Mouse (Mus musculus) thymus, postnatal 14 days (tissue): ENCODE data around the gene Lnpep.
"Not testable (repeated sequence)": the region's sequence is repeated elsewhere in the genome, so short reads cannot be mapped to it uniquely, and the experiment has no call there.

Source experiments
- DNase-seq: peaks from one replicate; pipeline ENCODE4 v3.0.0; 2021

Gene Lnpep

DNA sequence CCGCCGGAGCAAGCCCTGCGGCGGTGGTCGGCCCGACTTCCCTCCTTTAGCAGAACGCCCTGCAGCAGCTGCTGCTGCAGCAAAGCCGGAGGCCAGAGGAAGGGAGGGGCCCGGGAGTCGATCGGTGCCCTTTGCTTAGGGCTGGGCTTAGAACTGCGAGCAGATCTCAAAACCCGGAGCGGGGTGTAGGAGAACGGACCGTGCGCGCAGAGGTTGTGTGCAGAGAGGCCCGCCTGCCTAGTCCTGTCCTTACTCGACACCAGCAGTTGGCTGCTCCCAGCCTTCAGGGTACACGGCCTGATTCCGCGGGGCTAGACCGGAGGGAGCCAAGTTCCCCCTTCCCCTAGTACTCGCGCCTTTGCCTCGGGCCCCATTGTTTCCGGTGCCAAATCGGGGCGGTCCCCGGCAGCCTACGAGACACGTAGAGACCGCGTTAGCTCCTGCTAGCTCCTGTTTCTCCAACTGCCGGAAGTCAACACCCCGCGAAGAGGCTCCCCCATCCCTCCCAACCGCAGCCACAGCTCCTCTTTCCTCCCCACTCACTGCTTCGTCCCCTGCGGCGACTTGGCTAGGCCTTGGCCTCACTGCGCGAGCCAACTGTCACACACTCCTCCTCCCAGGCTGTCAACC is at the start of gene Lnpep:
TSS of gene Lnpep (minus strand) at position 94 of the 630 bp plus-strand sequence.
- DNase-seq = peak; percentile 96

DNA sequence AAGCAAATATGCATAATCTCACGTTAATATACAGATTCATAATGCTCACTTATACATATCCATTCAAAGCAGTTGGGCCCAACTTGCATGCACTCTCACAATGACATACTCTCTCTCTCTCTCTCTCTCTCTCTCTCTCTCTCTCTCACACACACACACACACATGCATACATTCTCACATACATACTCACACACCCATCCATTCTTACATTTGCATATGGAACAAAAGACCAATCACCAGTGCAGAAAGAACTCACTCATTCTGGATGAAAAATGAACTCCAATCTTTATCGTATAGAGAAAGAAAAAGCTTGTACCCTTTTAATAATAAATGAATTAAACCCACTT is 31.0 kb upstream of the Lnpep start:
- no peak for DNase-seq

DNA sequence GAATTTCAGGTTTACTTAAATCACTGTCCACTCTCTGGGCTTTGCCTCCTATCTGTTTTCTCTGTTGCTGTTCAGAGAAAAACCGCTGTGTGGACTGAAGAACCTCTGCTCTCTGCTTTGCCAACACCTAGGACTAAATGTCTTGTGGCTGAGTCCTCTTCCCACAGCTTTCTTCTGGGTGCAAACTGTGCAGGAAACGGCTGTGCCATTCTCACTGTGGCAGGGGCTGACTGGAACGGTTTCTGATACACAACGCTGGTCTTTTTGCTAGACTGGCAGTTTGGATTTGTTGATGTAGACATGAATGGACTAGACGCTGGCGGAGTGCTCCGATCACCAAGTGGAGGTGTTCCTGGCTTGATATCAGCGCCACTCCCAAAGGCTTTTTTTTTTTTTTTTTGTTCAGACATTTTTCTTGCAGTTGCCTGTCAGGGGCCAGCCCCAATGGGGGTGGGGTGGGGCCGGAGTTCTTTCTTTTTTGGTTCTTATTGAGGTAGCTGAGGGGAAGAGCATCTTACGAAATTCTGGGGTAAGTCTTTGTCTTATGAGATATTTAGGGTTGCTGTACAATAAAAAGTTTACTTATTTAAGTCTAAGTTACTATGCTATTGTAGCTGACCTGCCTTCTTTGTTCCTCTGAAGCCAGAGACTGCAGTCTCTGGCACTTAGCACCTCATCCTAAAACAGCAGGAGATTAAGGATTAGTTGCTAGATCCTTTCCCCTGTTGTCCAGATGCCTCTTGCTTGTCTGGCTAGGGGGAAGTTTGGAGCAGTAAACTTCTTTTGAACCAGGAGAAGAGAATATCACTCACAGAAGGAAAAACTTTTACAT is 30.4 kb upstream of the Lnpep start:
- DNase-seq = peak; percentile 6

DNA sequence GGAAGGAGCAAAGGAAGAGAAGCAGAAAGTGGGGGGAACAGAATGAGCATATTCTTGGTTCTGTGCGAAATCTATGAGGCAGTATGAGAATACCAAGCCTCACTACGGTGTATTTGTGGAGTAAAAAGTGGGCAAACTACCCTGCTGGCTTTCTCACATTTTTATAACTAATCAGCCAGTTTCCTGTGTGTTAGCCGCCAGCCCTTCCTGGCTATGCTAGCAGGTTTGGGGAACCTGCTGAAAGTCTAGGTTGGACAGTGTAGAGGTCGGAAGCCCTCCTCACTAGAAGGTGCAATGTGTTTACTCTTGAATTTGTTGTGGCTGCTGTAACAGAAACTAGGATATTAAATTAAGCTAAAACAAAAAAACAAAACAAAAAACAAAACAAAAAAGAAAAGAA is 27.7 kb upstream of the Lnpep start:
- no peak for DNase-seq

DNA sequence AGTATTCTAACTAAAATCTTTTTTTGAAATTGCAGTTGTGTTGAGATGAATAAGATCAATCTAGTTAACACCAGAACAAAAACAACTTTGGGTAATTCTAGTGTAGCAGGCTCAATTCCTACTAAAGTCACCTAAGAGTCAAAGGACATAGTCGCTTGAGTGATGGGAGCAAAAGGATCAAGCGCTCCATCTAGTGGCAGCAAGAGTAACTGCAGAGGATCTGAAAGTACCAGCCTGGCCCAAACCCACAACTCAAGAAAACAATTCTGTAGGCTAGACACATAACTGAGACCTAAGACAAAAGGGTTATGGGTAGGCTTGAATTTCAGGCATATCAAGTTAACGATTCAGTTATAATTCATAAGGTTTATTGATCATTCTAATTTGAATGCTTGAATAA is 20.9 kb upstream of the Lnpep start:
- DNase-seq = peak; percentile 64

DNA sequence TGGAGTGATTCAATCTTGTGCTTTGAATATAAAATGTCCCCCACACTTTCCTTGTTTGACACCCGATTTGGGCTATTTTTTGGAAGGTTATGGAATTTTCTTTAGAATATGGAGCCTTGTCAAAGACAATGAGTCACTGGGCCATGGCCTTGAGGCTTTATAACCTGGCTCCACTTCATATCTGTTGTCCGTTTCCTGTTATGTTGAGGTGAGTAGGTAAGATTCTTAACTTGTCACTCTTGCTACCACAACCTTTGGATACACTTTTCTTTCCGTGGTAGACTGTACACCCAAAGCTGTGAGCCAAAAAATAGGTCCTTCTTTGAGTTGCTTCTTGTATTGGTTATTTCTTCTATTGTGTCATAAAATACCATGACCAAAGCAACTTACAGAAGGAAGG is 12.5 kb upstream of the Lnpep start:
- no peak for DNase-seq

DNA sequence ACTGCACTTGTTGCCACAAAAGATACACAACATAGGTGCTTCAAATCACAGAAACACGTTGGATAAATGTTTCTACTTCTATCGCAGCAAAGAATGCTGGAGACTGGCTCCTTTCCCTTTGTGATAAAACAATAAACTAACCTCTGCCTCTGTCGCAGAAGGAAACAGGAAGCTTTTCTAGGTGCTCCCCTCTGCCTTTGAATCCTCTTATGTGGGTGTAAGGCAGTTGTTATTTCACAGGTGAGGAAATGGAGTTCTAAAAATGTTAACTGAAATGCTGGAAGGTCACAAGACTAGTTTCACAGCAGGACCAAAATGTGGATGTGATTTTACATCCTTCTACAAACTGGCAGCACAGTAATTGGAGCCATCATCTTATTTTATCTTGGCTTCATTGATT is 11.3 kb upstream of the Lnpep start:
- peak; percentile 45 for DNase-seq

DNA sequence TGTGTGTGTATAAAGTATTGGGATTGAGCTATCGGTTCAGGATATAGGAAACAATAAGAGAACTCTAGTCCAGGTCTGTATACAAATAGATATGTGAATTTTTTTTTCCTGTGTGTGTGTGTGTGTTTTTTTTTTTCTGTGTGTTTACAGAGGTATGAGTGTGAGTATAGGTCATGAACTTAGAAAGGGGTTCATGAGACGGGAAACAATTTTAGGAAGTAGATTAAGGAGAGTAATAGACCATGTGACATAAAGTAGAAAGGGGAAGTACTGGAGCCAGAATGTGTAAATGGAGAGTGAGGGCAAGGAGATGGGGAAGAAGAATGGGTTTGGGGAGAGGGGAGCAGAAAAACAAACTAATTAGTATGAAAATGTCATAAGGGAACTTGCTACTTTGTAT is 9.2 kb upstream of the Lnpep start:
- no peak for DNase-seq

DNA sequence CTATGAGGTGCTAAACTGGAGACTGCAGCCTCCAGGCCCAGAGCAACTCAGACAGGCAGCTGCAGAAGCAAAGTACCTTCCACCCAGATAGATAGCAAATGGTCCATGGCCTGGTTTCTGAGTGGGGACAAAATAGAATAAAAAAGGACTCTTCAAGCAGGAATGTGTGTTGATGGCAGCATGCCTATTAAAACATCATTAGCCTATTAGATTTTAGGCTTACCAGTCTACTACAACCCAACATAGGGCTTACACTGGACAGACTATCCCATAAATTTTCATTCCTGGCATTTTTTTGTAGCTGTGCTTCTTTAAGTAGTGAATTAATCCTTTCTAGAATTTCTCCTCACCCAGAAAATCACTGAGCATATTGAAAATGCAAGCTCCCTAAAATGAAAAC is 7.1 kb upstream of the Lnpep start:
- DNase-seq = no peak

DNA sequence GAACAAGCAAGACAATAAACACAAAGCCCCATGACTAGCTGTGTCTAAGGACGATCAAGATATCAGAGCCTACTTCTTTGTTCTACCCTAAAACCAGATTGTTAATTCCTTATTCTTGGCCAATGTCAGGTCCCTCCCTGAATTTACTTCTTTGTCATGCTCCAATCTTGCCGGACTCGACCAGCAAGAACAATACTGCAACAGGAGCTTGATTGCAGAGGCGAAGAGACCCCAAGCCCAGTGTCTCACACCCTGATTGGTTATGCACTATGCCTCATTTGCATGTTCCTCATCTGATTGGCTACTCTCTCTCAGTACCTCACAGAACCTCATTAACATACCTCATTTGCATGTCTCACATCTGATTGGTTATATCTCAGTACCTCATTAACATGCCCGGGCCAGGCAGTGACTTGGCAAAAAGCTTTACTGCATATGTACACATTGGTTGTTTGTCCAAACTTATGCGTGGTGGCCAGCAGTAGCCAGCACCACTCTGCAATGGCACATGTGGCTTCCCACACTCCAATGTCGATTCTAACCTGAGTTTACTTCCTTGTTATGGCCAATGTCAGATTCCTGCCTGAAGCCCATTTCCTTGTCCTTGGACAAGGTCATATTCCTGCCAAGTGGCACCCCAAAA is 3.5 kb upstream of the Lnpep start:
- not testable (repeated sequence) for DNase-seq

DNA sequence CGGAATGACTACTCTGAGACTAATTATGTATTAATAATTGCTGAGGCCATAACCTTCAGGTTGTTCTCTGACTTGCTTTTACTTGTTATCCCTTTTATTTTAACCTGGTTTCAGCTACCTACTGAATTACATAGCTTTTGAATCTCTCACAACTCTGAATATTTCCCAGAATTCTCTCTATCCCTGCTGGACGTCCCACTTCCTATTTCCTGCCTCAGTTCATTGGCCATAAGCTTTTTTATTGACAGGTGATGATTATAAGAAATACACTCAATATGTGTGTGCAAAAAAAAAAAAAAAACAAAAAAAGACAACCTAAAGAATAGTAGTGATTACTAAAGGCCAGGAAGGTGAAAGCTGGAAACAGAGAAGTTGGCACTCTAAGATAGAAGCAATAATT is 2.7 kb upstream of the Lnpep start:
- DNase-seq = no peak

DNA sequence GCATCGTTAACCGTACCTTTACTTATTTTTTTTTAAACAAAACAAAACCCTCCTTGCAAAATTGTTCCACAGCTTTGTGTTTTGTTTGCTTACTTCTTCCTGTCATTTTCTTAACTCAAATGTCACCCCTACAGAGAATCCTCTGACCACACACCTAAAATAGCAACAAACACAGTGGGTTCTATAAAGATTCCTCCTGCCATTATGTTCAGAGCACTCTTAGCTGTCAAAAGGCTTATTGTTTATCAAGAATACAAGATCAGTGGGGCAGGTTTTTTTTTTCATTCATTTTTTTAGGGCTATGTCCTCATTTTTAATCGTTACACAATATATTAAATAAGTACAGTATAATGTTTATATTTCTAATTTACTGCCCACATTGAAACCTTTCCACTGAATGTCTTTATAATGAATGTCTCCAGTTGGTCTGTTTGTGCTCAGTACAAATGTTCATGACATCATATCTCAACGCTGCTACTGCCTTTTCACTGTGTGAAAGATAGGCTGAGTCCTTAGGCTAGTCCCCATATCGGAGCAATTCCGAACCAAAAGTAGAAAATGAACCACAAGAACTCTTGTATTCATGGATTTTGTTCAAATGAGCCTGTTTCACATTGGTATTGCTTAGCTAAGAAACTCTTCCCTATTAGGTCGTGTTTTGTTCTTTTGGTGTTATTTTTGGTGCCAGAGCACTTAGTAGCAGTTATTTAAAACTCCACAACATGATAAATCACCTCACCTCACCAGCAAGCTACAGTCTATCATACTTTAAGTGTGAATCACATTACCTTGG is 1.2 kb upstream of the Lnpep start:
- DNase-seq = no peak

DNA sequence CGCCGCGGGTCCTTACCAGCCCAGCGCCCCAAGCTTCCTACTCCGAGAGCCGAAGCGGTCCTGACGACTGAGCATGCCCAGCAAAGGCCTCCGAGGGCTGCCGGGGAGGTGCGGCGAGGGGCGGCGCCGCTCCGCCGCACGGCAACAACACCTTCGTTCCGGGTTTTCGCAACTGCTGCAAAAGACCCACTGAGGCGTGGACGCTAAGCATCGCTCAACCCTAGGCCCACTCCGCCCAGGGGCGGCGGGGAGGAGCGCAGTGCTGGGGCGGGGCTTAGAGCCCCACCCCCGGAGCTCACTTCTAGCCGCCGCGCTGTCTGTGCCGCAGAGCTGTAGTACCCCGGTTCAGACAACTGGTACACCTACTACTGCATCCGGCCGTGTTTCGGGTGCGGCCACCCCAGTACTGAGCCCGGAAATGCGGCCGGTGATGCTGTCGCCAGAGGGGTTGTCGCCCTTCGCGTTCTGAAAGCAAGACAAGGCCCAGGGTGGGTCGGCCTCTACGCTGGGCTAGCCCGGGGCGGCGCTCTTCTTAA is 361 bp downstream of the Lnpep start:
- peak; percentile 98 for DNase-seq

DNA sequence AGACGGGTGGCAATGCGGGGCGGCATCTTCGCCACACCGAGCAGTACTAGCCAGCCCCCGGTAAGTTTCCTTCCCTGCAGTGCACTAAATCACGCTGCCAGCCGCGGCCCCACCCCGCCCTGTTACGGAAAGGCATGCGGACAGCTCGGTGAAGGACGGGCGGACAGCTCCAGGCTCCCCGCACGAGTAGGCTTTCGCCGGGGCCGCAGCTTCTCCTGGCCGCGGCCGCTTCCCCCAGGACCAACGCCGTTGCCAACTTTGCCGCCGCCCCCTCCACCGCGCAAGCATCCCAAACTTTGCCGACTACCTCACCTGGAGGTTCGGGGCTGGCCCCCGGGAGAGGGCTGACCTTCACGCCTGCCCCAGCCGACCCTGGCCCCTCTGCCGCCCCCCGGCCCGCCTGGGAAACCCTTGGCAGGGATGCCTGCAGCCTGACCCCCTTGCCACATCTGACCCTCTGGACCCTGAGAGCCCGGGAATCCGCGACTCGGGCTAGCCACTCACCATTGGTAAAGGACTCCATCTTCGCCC is 895 bp downstream of the Lnpep start:
- peak; percentile 77 for DNase-seq

DNA sequence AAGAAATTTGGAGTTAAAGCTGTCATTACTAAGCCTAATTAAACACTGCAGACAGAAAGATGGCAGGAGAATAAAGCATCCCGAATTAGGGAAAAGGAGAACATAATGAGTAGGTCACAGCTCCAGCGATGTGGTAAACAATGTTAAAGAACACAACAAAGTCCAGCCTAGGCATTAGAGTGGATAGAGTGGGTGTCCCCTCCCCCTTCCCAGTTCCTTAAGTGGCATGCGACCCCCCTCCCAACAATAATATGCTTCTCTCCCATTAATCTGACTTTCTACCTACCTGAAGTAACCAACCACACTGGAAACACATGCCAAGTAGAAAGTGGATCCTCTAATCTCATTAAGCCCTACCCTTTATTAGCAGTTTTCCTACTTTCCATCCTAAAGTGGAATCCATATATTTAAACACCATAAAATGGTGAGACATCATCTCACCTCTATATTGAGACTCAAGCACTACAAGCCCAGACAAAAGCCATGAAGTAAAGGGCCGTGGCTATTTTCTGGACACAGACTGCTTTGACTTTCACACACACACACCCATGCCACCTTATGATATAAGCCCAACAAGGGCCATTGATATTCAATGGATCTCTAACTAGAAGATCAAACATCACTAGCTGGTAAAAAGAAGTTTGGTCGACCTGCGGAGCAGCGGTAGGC is 1.5 kb downstream of the Lnpep start:
- DNase-seq = no peak

DNA sequence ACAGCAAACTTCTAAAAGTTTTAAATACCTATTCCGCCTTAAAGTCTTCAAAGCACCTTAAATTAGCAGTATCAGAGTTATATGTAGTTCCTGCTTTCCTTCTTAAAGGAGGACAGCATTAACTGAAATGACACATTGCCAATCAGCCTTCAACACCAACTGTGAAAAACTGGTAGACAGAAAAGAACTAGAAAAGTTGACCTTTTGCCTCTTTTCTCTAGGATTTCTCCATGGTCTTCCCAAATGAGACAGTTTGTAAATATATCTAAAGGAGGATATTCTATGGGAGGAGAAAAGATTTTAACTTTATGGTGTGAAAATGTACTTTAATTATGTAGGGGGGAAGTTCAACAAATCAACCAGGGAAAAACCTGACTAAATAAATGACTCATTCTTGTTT is 2.3 kb downstream of the Lnpep start:
- no peak for DNase-seq

DNA sequence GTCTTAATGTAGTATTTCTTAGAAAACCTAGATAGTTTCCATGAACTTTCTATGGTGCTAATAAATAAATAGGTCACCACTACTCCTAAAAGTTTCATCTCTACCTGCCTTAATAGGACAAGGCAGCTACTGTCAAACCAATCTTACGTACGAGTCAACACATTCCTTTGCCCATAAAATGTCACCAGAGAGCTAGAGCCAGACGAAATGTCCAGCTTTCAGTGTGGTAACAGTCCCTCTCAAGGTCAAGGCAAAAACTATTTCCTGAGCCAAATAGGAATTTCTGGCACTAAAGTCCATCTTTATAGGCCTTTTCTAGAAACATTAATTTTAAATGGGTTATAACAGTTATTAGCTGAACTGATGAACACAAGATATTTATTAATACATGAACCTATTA is 3.3 kb downstream of the Lnpep start:
- no peak for DNase-seq

DNA sequence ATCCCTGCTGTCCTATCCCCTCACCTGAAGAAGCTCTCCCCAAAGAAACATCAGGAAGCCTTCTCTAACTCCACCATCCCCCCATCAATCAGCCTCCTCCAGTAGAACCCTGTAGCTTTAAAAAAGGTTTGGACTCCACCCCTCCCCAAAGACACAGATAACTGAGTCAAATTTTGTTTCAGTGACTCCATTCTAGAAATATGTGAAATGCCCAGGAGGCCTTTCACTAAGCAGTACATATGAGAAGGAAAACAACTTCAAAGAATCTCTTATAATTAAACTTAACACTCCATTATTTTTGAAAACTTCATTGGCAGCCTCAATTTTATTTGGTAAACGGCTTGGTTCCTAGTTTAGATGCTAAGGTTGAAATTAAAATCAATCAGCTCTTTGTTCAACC is 6.4 kb downstream of the Lnpep start:
- DNase-seq = no peak

DNA sequence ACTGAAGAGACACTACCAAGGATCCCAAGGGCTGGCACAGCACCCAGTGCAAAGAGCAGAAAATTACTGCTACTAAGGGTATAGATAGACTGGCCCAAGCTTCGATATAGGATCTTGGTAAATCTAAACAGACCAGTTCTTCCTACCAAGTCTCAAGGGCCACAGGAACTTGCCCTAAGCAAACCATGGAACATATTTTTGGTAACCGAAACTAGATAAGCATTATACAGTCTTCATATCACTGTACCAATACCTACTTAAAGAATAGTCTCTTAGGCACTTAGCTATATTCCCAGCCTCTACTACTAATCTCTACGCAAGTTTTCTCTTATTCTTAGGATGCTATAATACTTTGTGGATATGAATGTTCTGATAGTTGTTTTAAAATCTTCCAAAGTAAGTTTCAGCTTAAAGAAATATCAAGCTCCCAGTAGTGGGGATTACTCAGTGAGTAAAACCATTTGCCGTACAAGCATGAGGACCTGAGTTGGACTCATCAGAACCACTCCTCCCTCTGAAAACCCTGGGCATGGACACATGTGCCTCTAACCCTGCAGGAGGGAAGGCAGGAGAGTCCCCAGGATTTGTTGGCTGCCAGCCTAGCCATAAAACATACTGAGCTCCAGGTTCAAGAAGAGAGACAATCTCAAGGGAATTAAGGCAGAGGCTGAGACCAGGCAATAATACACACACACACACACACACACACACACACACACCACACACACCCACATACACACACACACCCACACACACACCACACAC is 7.2 kb downstream of the Lnpep start:
- no peak for DNase-seq

DNA sequence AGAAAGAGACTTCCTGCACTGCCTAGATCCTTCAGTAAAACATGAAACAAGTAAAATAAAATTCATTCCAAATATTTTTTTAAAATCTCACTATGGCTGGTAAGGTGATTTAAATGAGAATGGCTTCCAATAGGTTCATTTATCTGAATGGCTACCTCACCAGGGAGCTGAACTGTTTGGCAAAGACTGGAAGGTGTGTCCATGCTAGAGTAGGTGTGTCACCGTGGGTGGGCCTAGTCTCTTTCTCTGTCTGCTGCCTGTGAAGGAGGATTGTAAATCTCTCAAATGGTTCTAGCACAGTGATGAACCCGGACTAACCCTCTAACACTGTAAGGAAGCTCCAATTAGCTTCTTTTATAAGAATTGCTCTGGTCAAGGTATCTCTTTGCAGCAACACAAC is 12.5 kb downstream of the Lnpep start:
- no peak for DNase-seq

DNA sequence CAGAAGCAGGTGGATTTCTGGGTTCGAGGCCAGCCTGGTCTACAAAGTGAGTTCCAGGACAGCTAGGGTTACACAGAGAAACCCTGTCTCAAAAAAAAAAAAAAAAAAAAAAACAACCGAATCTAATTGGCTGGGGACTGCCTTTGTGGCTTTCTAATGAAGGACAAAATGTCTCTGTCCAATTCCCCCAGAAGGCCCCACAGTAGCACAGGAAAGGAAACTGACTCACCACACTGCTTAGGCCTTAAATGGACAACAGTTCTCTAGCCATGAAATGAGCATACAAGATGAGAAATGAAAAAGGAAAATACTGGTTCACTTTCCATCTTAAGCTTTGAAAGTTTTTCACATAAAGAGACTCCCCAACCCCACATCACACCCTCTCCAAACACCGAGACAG is 15.3 kb downstream of the Lnpep start:
- DNase-seq = no peak
